Comparison of ENCODE assay signal across 27 mouse cellular contexts in the genomic region with DNA sequence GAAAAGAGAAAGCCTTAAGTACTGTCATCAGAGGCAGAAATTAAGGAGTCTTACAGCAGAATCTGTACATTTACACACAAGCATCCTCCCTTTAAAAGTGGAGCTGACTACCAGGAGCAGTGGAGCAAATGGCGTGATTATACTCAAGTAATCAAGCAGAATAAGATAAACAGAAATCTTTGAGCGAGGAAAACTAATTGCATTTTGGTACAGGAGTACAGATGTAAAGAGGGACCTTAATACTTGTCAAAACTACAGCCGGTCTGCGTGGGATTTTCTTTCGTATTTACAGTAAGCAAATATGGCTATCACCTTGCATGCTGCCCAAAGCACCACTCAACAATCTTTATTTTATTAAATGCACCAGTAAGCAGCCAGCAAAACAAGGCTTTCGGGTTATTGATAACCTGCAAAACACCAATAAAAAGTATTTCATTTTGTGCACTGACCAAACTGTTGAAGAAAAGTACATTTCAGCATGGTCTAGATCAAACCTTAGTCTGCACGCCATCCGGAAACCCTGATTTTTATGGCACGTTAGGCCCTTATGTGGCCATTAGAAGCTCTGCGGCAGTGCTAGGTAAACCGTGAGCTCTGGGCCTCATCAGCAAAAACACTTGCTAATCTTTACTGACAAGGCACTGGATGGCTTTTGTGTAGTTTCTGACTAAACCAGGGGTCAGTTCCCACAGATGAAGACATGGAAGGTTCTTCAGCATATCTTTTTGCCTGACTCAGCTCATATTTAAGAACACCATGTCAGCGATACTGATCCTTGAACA.
DNase-seq lines count a peak whose midpoint lies in the region; ATAC-seq lines count a peak whose summit lies in the region.
"Had no signal": no experiment of that assay in that cellular context is flagged by ENCODE, and none has a peak within 500 bp of the region (broad histone marks: within the 10 kb centered on the region; RNA-seq: fewer than 3 reads in every experiment).

No protein-coding gene starts in this region.

- no peak overlapping the region for H3K27ac ChIP-seq in forebrain, embryonic 15.5 days (replicated peaks)
- H3K27ac ChIP-seq in forebrain, embryonic 11.5 days (ENCODE audit: low read depth, low read length), result no peak overlapping the region
- no peak overlapping the region for H3K27ac ChIP-seq in embryonic facial prominence, embryonic 14.5 days (replicated peaks; ENCODE audit: low read depth, low read length)
- H3K27ac ChIP-seq: heart, adult 2 months; hindbrain, embryonic 14.5 days; kidney, embryonic 15.5 days; layer of hippocampus, adult 2 months; limb, embryonic 15.5 days; liver, embryonic 13.5 days had no signal

- H3K9ac ChIP-seq in forebrain, embryonic 15.5 days (replicated peaks), result no peak overlapping the region
- H3K9ac ChIP-seq in forebrain, embryonic 11.5 days (ENCODE audit: low read length), result no peak overlapping the region
- H3K9ac ChIP-seq in embryonic facial prominence, embryonic 14.5 days (ENCODE audit: low read depth, low read length), result no peak overlapping the region
- H3K9ac ChIP-seq: heart, embryonic 12.5 days; hindbrain, embryonic 14.5 days; kidney, embryonic 15.5 days; limb, embryonic 15.5 days; liver, embryonic 13.5 days had no signal

- peaks cover 18% of the 10 kb centered on the region for H3K4me1 ChIP-seq in forebrain, embryonic 15.5 days
- no peaks in the 10 kb centered on the region for H3K4me1 ChIP-seq in forebrain, embryonic 11.5 days (replicated peaks; ENCODE audit: control insufficient read depth, insufficient read depth, low read length)
- H3K4me1 ChIP-seq in embryonic facial prominence, embryonic 14.5 days (ENCODE audit: control insufficient read depth, insufficient read depth, low read length), result no peaks in the 10 kb centered on the region
- H3K4me1 ChIP-seq: heart, embryonic 12.5 days; kidney, embryonic 15.5 days; limb, embryonic 15.5 days; liver, embryonic 13.5 days had no signal

- peak overlapping the region; percentile 14; the same call in 1 of the 2 replicates for H3K4me2 ChIP-seq in forebrain, embryonic 15.5 days (replicated peaks)
- H3K4me2 ChIP-seq in forebrain, embryonic 11.5 days (ENCODE audit: low read depth, low read length, severe bottlenecking), result no peak overlapping the region
- H3K4me2 ChIP-seq in embryonic facial prominence, embryonic 14.5 days (ENCODE audit: low read depth, low read length), result no peak overlapping the region
- H3K4me2 ChIP-seq: heart, embryonic 12.5 days; hindbrain, embryonic 14.5 days; kidney, embryonic 15.5 days; limb, embryonic 15.5 days; liver, embryonic 13.5 days had no signal

- H3K36me3 ChIP-seq in forebrain, embryonic 15.5 days, result no peaks in the 10 kb centered on the region
- H3K36me3 ChIP-seq in forebrain, embryonic 11.5 days (ENCODE audit: control insufficient read depth, insufficient read depth, low read length), result no peaks in the 10 kb centered on the region
- no peaks in the 10 kb centered on the region for H3K36me3 ChIP-seq in embryonic facial prominence, embryonic 14.5 days (ENCODE audit: control insufficient read depth, insufficient read depth, low read length)
- H3K36me3 ChIP-seq: heart, embryonic 12.5 days; kidney, embryonic 15.5 days; limb, embryonic 15.5 days; liver, embryonic 13.5 days had no signal

- H3K27me3 ChIP-seq in forebrain, embryonic 15.5 days, result no peaks in the 10 kb centered on the region
- H3K27me3 ChIP-seq in forebrain, embryonic 11.5 days (ENCODE audit: control insufficient read depth, insufficient read depth, low read length), result no peaks in the 10 kb centered on the region
- H3K27me3 ChIP-seq in embryonic facial prominence, embryonic 14.5 days (replicated peaks; ENCODE audit: control insufficient read depth, insufficient read depth, low read length), result no peaks in the 10 kb centered on the region
- H3K27me3 ChIP-seq: heart, embryonic 12.5 days; kidney, embryonic 15.5 days; limb, embryonic 15.5 days; liver, embryonic 13.5 days had no signal

- WGBS in forebrain, embryonic 15.5 days, result 30% methylated on average over 12 of the region's 12 CpGs
- WGBS in forebrain, embryonic 11.5 days, result 42% methylated on average over 12 of the region's 12 CpGs
- 71% methylated on average over 12 of the region's 12 CpGs for WGBS in embryonic facial prominence, embryonic 14.5 days

- no peak overlapping the region for H3K4me3 ChIP-seq in forebrain, embryonic 15.5 days
- no peak overlapping the region for H3K4me3 ChIP-seq in forebrain, embryonic 11.5 days (ENCODE audit: low read depth, low read length)
- H3K4me3 ChIP-seq in embryonic facial prominence, embryonic 14.5 days (ENCODE audit: low read depth, low read length), result no peak overlapping the region
- H3K4me3 ChIP-seq: heart, adult 2 months; heart, embryonic 12.5 days; kidney, embryonic 15.5 days; layer of hippocampus, adult 2 months; limb, embryonic 15.5 days; liver, embryonic 13.5 days had no signal

- peak; percentile 73 for ATAC-seq in forebrain, embryonic 15.5 days (replicated peaks)
- no peak; the same call in 1 of the 2 replicates for ATAC-seq in forebrain, embryonic 11.5 days (replicated peaks; ENCODE audit: low FRiP score)
- ATAC-seq in embryonic facial prominence, embryonic 14.5 days (ENCODE audit: low read depth), result peak; percentile 22; the same call in 1 of the 2 replicates
- ATAC-seq: CD4-positive, CD25-positive, alpha-beta regulatory T cell, adult 4 months; inflammation-experienced regulatory T-cells, adult 6 months; lung, postnatal 0 days had no signal

- no peaks in the 10 kb centered on the region for H3K9me3 ChIP-seq in forebrain, embryonic 15.5 days
- no peaks in the 10 kb centered on the region for H3K9me3 ChIP-seq in forebrain, embryonic 11.5 days (ENCODE audit: control insufficient read depth, low read length)
- H3K9me3 ChIP-seq in embryonic facial prominence, embryonic 14.5 days (ENCODE audit: control insufficient read depth, low read length), result no peaks in the 10 kb centered on the region
- H3K9me3 ChIP-seq: heart, embryonic 12.5 days; kidney, embryonic 15.5 days; limb, embryonic 15.5 days; liver, embryonic 13.5 days had no signal

- no peak for DNase-seq in forebrain, embryonic 11.5 days (ENCODE audit: low spot score)
- peak; percentile 35 for DNase-seq in embryo, embryonic 10.5 days (ENCODE audit: low spot score)
- peak; percentile 43 for DNase-seq in embryonic facial prominence, embryonic 14.5 days (ENCODE audit: low spot score)
- no peak for DNase-seq in heart, postnatal 4 days
- no peak for DNase-seq in kidney, postnatal 14 days
- no peak for DNase-seq in thymus, postnatal 4 days
- DNase-seq: adrenal gland, postnatal 25 days; cerebellum, adult 18-20 months; cerebellum, postnatal 14 days; heart, adult 2 months; kidney, adult 18-20 months; kidney, postnatal 36 days; liver, embryonic 13.5 days; lung, adult 18-20 months; lung, postnatal 4 days; midbrain, embryonic 14.5 days; spleen, adult 18-20 months; thymus, postnatal 25 days had no signal

Comparison
In these comparisons a context has a peak if more than half of its experiments do, and no peak if none do; other contexts are left out.
1. DNase-seq: peak in embryo, embryonic 10.5 days (single experiment) and embryonic facial prominence, embryonic 14.5 days (single experiment); none in forebrain, embryonic 11.5 days (single experiment), heart, postnatal 4 days (single experiment), kidney, postnatal 14 days (single experiment) and thymus, postnatal 4 days (single experiment).